Mouse (Mus musculus) kidney, postnatal 0 days (tissue): ENCODE measurements around the gene Sertad4. TPM values are rescaled to one million over a fixed set of nuclear protein-coding genes. Genes with fewer than 3 reads are reported as not detected.
A peak's percentile ranks its signal among the peaks of the same experiment; 100 is the strongest.

Experiments used
- ATAC-seq: fragments of 200-750 bp; cut with Nextera tagmentation; replicated peaks from 2 replicates; pipeline ENCODE4 v1.8.0; 2017; ENCODE audit warnings: low read depth, moderate number of reproducible peaks, moderate TSS enrichment, moderate library complexity; ENCODE audit not compliant: low FRiP score
- DNase-seq: peaks from one replicate; pipeline ENCODE4 v3.0.0-alpha.2; 2016; ENCODE audit warnings: low spot score
- H3K27ac ChIP-seq: fragments of 300-500 bp; sonication (generic); 2 replicates; pipeline ENCODE4 v1.5.1; 2014; ENCODE audit warnings: mild to moderate bottlenecking
- H3K27me3 ChIP-seq: fragments of 300-500 bp; sonication (generic); 2 replicates; pipeline ENCODE4 v1.6.1; 2014; ENCODE audit warnings: low read length, mixed read lengths; ENCODE audit not compliant: insufficient read depth
- H3K36me3 ChIP-seq: fragments of 300-500 bp; sonication (generic); 2 replicates; pipeline ENCODE4 v1.6.1; 2014; ENCODE audit warnings: low read length, mixed read lengths; ENCODE audit not compliant: insufficient read depth
- H3K4me1 ChIP-seq: fragments of 300-500 bp; sonication (generic); replicated peaks from 2 replicates; pipeline ENCODE4 v1.6.1; 2014; ENCODE audit warnings: antibody characterized with exemption, low read length, mixed read lengths; ENCODE audit not compliant: insufficient read depth
- H3K4me2 ChIP-seq: fragments of 300-500 bp; sonication (generic); 2 replicates; pipeline ENCODE4 v1.6.1; 2014; ENCODE audit warnings: mild to moderate bottlenecking, low read length, moderate library complexity, mixed read lengths
- H3K4me3 ChIP-seq: fragments of 300-500 bp; sonication (generic); replicated peaks from 2 replicates; pipeline ENCODE4 v1.5.1; 2014; ENCODE audit warnings: low read depth, low read length
- H3K9ac ChIP-seq: fragments of 300-500 bp; sonication (generic); 2 replicates; pipeline ENCODE4 v1.6.1; 2014; ENCODE audit warnings: low read depth, low read length
- H3K9me3 ChIP-seq: fragments of 300-500 bp; sonication (generic); replicated peaks from 2 replicates; pipeline ENCODE4 v1.6.1; 2016; ENCODE audit warnings: low read length, inconsistent platforms, mixed read lengths
- CTCF ChIP-seq: IDR thresholded peaks from 2 replicates; pipeline ENCODE4 v1.5.1; 2016; ENCODE audit warnings: antibody characterized with exemption, low read depth, mild to moderate bottlenecking, moderate library complexity
- WGBS: fragments of 180-500 bp; shearing (Covaris S2); extraction: QIAGEN DNeasy Blood & Tissue Kit; methylation state at CpG from one replicate; pipeline ENCODE4 v1.1.7; 2014; 5-methylcytosine and 5-hydroxymethylcytosine counted together
- polyA plus RNA-seq: library from polyadenylated mRNA; unstranded; fragments of >200 nt; fragmentation: Nextera tagmentation; extraction: Ambion mirVana; gene quantifications from 2 replicates; pipeline ENCODE4 v1.2.1, GENCODE M21; 2015

Gene Sertad4
- polyA plus RNA-seq, 1 experiment from 2014 or later: 20.0 TPM

DNA sequence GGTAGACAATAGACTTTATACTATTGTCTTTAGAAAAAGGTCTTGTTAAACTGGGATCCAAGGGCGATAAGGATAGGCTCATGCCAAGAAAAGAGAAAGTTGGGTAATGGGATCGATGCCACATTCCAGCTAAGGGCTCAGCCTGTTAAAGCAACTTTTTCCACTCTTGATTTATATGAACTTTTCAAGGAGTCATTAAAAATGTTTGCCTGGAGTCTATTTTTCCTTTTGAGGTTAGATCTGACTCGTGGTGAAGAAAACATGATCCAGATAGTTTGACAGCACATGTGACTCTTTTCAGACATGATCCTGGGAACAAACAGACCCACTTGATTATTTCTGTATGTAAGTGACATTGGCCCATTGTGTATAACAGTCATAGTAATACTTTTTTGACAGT lies 35.2 kb upstream of the Sertad4 start:
- Histone ChIP-seq H3K4me3 (no peak overlapping the region), H3K4me2 (no peak overlapping the region), H3K4me1 (no peaks in the 10 kb centered on the region), H3K27ac (no peak overlapping the region), H3K9me3 (no peaks in the 10 kb centered on the region), H3K9ac (no peak overlapping the region), H3K36me3 (no peaks in the 10 kb centered on the region), H3K27me3 (no peaks in the 10 kb centered on the region)
- 55% methylated on average over 3 of the region's 3 CpGs for WGBS
- TF ChIP-seq CTCF: no peak
- no peak for ATAC-seq
- DNase-seq: peak; percentile 22

DNA sequence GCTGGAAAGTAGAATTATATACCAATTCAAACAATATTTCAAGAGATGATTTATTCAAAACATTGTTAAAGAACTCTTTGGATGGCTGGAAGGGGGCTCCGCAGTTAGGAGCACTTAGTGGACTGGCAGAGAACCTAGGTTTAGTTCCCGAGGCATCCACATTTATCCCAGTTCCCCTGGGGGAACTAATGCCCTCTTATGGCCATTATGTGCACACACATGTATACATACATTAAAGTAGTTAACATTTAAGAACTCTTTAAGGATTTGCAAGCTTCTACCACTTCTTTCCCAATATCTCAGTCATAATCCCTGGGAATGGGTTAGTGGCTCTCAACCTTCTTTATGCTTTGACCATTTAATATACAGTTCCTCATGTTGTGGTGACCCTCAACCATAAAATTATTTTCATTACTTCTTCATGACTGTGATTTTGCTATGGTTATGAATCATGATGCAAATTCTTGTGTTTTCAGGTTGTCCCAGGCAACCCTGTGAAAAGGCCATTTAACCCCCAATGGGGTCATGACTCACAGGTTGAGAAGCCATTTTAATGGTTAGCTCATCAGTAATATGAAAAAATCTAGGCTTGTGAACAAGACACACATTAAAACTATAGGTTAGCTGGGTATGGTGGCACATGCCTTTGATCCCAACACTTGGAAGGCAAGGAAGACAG lies 27.2 kb upstream of the Sertad4 start:
- H3K9me3 ChIP-seq: no peaks in the 10 kb centered on the region
- WGBS: 64% methylated on average over 2 of the region's 2 CpGs
- TF ChIP-seq CTCF: peak; percentile 48; the same call in 1 of the 2 replicates
- no peak overlapping the region for H3K4me3 ChIP-seq
- DNase-seq (peak; percentile 25), ATAC-seq (no peak)
- H3K4me2 ChIP-seq: no peak overlapping the region
- H3K27me3 ChIP-seq: no peaks in the 10 kb centered on the region
- no peak overlapping the region for H3K27ac ChIP-seq
- H3K4me1 ChIP-seq: no peaks in the 10 kb centered on the region; the same call in 1 of the 2 replicates
- H3K36me3 ChIP-seq: no peaks in the 10 kb centered on the region
- no peak overlapping the region for H3K9ac ChIP-seq

DNA sequence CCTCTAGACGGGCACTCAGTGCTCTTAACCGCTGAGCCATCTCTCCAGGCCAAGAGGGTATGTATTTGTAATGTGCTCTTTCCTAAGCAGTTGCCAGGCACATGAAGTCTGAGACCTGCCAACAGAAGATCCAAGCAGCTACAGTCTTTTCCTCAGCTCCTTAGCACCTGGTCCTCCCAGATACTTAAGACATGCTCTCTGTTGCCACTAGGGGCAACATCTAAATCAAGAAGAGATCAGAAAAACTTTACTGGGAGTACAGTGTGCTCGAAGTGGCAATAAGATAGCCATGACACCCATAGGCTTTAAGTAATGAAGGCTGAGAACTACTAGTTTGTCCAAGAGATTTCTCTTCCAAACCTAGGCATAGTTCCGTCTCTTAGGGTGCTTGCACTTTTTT lies 24.6 kb upstream of the Sertad4 start:
- WGBS: 85% methylated on average over 4 of the region's 4 CpGs
- ATAC-seq (no peak), DNase-seq (peak; percentile 27)
- H3K36me3 ChIP-seq: no peaks in the 10 kb centered on the region
- H3K9me3 ChIP-seq: no peaks in the 10 kb centered on the region
- H3K27ac ChIP-seq: no peak overlapping the region
- no peak overlapping the region for H3K9ac ChIP-seq
- no peak overlapping the region for H3K4me3 ChIP-seq
- H3K4me2 ChIP-seq: no peak overlapping the region
- no peaks in the 10 kb centered on the region; the same call in 1 of the 2 replicates for H3K4me1 ChIP-seq
- no peaks in the 10 kb centered on the region for H3K27me3 ChIP-seq
- TF ChIP-seq CTCF: peak; percentile 53

DNA sequence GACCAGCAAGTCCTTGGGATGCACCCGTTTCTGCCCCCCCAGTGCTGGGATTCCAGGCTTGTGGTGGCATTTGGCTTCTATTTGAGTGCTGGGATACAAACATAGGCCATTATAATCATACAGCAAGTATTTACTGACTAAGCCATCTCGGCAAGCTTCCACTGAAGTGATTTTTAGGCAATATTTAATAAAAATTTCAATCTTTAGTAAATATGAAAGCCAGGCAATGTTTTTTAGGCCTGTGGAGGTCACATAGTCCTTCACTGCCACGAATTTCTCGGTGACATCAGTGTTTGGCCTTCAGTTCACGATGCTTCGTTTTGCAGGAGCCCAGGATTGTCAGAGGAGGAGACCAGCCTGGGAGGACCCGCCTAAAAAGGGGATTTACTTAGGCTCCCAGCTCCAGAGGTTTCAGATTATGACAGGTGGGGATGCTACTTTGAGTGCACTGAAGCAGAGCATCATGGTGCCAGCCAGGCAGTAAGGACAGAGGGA lies 23.6 kb upstream of the Sertad4 start:
- no peak for TF ChIP-seq CTCF
- H3K4me2 ChIP-seq: no peak overlapping the region
- DNase-seq (no peak), ATAC-seq (no peak)
- no peak overlapping the region for H3K27ac ChIP-seq
- no peaks in the 10 kb centered on the region for H3K9me3 ChIP-seq
- H3K4me1 ChIP-seq: no peaks in the 10 kb centered on the region
- 89% methylated on average over 7 of the region's 7 CpGs for WGBS
- no peaks in the 10 kb centered on the region for H3K27me3 ChIP-seq
- no peaks in the 10 kb centered on the region for H3K36me3 ChIP-seq
- no peak overlapping the region for H3K4me3 ChIP-seq
- no peak overlapping the region for H3K9ac ChIP-seq

DNA sequence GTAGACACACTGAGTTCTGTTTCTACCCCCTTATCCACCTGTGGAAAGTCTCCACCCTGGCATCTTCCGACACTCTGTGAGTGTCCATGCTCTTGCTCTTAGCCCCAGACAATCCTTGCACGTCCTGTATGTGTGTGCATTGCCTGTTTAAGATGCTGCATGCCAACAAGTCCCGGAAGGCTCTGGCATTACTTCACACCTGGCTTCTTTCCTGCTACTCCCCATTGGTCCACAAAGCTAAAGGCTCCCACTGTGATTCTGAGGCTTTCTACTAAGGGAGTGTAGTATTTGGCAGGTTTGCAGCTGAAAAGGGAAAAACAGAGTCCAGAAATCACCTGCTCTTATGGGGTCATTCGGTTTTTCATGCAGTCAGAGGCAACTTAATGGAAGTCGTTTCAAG lies 17.3 kb upstream of the Sertad4 start:
- no peak for TF ChIP-seq CTCF
- no peak overlapping the region for H3K9ac ChIP-seq
- no peaks in the 10 kb centered on the region for H3K27me3 ChIP-seq
- H3K27ac ChIP-seq: no peak overlapping the region
- no peak overlapping the region for H3K4me2 ChIP-seq
- ATAC-seq: no peak
- H3K9me3 ChIP-seq: no peaks in the 10 kb centered on the region
- WGBS: 67% methylated on average over 5 of the region's 5 CpGs
- H3K36me3 ChIP-seq: no peaks in the 10 kb centered on the region
- DNase-seq: no peak
- H3K4me3 ChIP-seq: no peak overlapping the region
- no peaks in the 10 kb centered on the region for H3K4me1 ChIP-seq

DNA sequence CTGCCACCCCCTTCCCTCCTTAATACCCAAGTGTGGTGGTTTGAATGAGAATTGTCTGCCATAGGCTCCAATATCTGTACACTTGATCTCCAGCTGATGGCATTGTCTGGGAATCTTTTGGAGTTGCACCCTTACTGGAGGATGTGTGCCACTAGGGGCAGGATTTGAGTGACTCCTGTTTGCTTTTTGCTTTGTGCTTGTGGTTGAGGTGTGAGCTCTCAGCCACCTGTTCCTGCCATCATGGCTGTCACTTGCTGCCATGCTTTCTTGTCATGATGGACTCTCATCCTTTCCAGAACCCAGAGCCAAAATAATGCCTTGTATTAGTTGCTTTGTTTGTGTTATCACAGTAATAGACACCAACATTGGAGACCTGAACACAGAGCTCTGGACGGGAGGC lies 14.2 kb upstream of the Sertad4 start:
- H3K36me3 ChIP-seq: no peaks in the 10 kb centered on the region
- TF ChIP-seq CTCF: peak; percentile 38; the same call in 1 of the 2 replicates
- WGBS: 66% methylated on average over 1 of the region's 1 CpGs
- no peaks in the 10 kb centered on the region for H3K9me3 ChIP-seq
- H3K4me3 ChIP-seq: no peak overlapping the region
- DNase-seq: no peak
- H3K4me2 ChIP-seq: no peak overlapping the region
- no peak overlapping the region for H3K27ac ChIP-seq
- no peak for ATAC-seq
- no peaks in the 10 kb centered on the region for H3K4me1 ChIP-seq
- no peaks in the 10 kb centered on the region for H3K27me3 ChIP-seq
- no peak overlapping the region for H3K9ac ChIP-seq
